Mouse (Mus musculus): ENCODE measurements around the gene Acot9. TPM values are rescaled to one million over a fixed set of nuclear protein-coding genes. Genes with fewer than 3 reads are reported as not detected.
A peak's percentile ranks its signal among the peaks of the same experiment; 100 is the strongest.

The Acot9 gene
- polyA plus RNA-seq, 1 experiment from 2014 or later: 46.1 TPM

DNA sequence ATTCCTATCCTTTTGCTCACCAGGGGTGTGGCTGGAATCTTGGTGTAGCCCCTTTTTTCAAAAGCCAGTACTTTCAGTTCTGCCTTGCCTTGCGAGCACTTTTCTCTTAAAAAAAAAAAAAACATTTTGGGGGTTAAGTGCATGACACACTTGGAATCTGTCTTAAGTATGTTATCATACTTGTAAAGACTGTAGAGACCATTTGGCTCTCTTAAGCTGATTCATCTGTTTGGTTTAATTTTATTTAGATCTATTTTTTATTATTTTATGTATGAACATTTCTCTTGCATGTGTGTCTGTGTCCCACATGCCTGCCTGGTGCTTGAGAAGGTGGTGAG is 641 bp downstream of the Acot9 start:
- H3K9me3 ChIP-seq (ENCODE audit: low read depth, low read length): no peaks in the 10 kb centered on the region
- H3K27ac ChIP-seq (ENCODE audit: low read depth): peak overlapping the region; percentile 63; the same call in 1 of the 2 replicates
- WGBS: 15% methylated on average over 1 of the region's 1 CpGs
- peak overlapping the region; percentile 58 for H3K4me2 ChIP-seq
- H3K27me3 ChIP-seq (ENCODE audit: insufficient read depth, low read length): no peaks in the 10 kb centered on the region
- peak overlapping the region; percentile 60 for H3K9ac ChIP-seq
- TF ChIP-seq CTCF (IDR thresholded peaks at IDR 0.05; ENCODE audit: low read depth): no peak
- ATAC-seq (ENCODE audit: insufficient read depth): no peak
- peak overlapping the region; percentile 52 for H3K4me3 ChIP-seq (ENCODE audit: low read depth, low read length)
- H3K4me1 ChIP-seq (ENCODE audit: insufficient read depth): no peaks in the 10 kb centered on the region
- no peak for DNase-seq
- no peaks in the 10 kb centered on the region for H3K36me3 ChIP-seq (ENCODE audit: insufficient read depth)

DNA sequence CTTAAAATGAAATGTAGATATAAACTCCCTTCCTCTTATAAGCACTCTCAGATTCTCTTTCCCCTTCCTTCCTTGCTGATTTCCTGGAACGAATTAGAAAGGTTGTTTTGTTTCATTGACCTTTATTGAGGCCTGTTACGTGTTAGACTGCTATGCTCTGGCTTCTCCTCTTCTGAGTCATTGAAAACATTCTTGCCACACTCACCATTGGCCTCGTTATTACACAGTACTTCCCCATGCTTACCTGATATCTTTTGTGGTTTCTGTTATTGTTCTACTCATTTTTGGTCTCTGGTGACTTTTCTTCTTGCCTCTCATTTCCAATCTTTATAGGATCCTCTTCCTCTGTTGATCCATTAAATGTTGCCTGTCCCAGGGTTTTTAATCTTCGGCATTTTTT is 16.2 kb downstream of the Acot9 start:
- H3K4me2 ChIP-seq: no peak overlapping the region
- DNase-seq: no peak
- H3K27ac ChIP-seq (ENCODE audit: low read depth): no peak overlapping the region
- no peak for ATAC-seq (ENCODE audit: insufficient read depth)
- H3K9ac ChIP-seq: no peak overlapping the region
- H3K9me3 ChIP-seq (ENCODE audit: low read depth, low read length): no peaks in the 10 kb centered on the region
- no peaks in the 10 kb centered on the region for H3K4me1 ChIP-seq (ENCODE audit: insufficient read depth)
- H3K4me3 ChIP-seq (ENCODE audit: low read depth, low read length): no peak overlapping the region
- WGBS: 74% methylated on average over 4 of the region's 4 CpGs
- TF ChIP-seq CTCF (IDR thresholded peaks at IDR 0.05; ENCODE audit: low read depth): no peak
- no peaks in the 10 kb centered on the region for H3K27me3 ChIP-seq (ENCODE audit: insufficient read depth, low read length)
- H3K36me3 ChIP-seq (ENCODE audit: insufficient read depth): no peaks in the 10 kb centered on the region

DNA sequence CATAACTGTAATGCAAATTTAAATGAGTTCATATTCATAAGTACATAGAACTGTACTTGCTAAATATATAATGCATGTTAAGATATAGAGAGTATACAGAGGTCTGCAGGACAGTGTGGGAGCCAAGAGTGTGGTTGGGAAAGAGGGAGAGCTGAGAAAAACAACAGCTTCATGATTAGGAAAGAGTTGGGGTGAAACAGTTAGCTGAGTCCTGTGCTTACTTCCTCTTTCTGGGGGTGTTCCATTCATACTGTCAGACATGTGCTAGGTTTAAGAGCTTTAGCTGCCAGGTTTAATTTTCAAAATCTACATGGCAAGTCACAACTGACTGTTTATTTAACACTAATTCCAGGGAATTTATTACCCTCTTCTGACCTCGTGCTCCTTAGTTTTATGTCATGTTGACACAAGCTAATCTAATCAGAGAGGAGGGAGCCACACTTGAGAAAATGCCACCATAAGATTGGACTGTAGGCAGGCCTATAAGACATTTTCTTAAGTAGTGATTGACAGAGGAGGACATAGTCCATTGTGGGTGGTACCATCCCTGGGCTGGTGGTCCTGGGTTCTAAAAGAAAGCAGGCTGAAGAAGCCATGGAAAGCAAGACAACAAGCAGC is 18.3 kb downstream of the Acot9 start:
- no peaks in the 10 kb centered on the region for H3K27me3 ChIP-seq (ENCODE audit: insufficient read depth, low read length)
- no peak for TF ChIP-seq CTCF (IDR thresholded peaks at IDR 0.05; ENCODE audit: low read depth)
- H3K4me1 ChIP-seq (ENCODE audit: insufficient read depth): no peaks in the 10 kb centered on the region
- no peak for ATAC-seq (ENCODE audit: insufficient read depth)
- H3K9ac ChIP-seq: no peak overlapping the region
- H3K27ac ChIP-seq (ENCODE audit: low read depth): no peak overlapping the region
- H3K4me2 ChIP-seq: no peak overlapping the region
- no peaks in the 10 kb centered on the region for H3K36me3 ChIP-seq (ENCODE audit: insufficient read depth)
- 33% methylated on average over 1 of the region's 1 CpGs for WGBS
- DNase-seq: no peak
- no peaks in the 10 kb centered on the region for H3K9me3 ChIP-seq (ENCODE audit: low read depth, low read length)
- H3K4me3 ChIP-seq (ENCODE audit: low read depth, low read length): no peak overlapping the region

GRCm38 (mm10) chrX:155306390-155306789 is 44.1 kb downstream of the Acot9 start:
- H3K27ac ChIP-seq (ENCODE audit: low read depth): no peak overlapping the region
- H3K27me3 ChIP-seq (ENCODE audit: insufficient read depth, low read length): no peaks in the 10 kb centered on the region
- no peak overlapping the region for H3K9ac ChIP-seq
- H3K36me3 ChIP-seq (ENCODE audit: insufficient read depth): no peaks in the 10 kb centered on the region
- WGBS: 100% methylated on average over 2 of the region's 2 CpGs
- H3K4me1 ChIP-seq (ENCODE audit: insufficient read depth): no peaks in the 10 kb centered on the region
- no peak overlapping the region for H3K4me3 ChIP-seq (ENCODE audit: low read depth, low read length)
- no peak overlapping the region for H3K4me2 ChIP-seq
- DNase-seq (no peak), ATAC-seq (ENCODE audit: insufficient read depth) (no peak)
- H3K9me3 ChIP-seq (ENCODE audit: low read depth, low read length): no peaks in the 10 kb centered on the region
- TF ChIP-seq CTCF (IDR thresholded peaks at IDR 0.05; ENCODE audit: low read depth): no peak

GRCm38 (mm10) chrX:155318005-155318404 is 55.8 kb downstream of the Acot9 start:
- peak; percentile 79 for DNase-seq
- 35% methylated on average over 4 of the region's 4 CpGs for WGBS
- no peak overlapping the region for H3K9ac ChIP-seq
- no peaks in the 10 kb centered on the region for H3K4me1 ChIP-seq (ENCODE audit: insufficient read depth)
- no peak overlapping the region for H3K4me3 ChIP-seq (ENCODE audit: low read depth, low read length)
- no peaks in the 10 kb centered on the region for H3K36me3 ChIP-seq (ENCODE audit: insufficient read depth)
- H3K27me3 ChIP-seq (ENCODE audit: insufficient read depth, low read length): no peaks in the 10 kb centered on the region
- H3K9me3 ChIP-seq (ENCODE audit: low read depth, low read length): no peaks in the 10 kb centered on the region
- H3K27ac ChIP-seq (ENCODE audit: low read depth): no peak overlapping the region
- TF ChIP-seq CTCF (IDR thresholded peaks at IDR 0.05; ENCODE audit: low read depth): peak; percentile 73
- ATAC-seq (ENCODE audit: insufficient read depth): peak; percentile 54; the same call in 1 of the 2 replicates
- H3K4me2 ChIP-seq: no peak overlapping the region

DNA sequence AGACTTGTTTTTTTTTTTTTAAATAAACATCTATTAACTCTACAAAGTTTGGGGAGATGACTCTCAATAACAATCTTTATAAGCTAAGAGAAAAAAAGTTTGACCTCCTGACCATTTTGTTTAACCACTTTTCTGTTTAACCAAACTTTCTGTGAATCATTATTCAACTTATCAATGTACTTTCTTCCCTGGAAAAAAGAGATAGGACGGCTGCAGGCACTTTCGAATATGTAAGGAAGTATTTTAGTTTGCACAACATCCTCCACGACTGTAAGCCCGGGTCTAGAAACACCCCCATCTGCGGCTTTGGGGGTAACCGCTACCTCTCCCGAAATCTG is 75.3 kb downstream of the Acot9 start:
- Histone ChIP-seq H3K27me3 (ENCODE audit: insufficient read depth, low read length) (no peaks in the 10 kb centered on the region), H3K36me3 (ENCODE audit: insufficient read depth) (peaks cover 3% of the 10 kb centered on the region; the same call in 1 of the 2 replicates), H3K4me3 (ENCODE audit: low read depth, low read length) (peak overlapping the region; percentile 54), H3K4me1 (ENCODE audit: insufficient read depth) (no peaks in the 10 kb centered on the region), H3K9me3 (ENCODE audit: low read depth, low read length) (no peaks in the 10 kb centered on the region), H3K4me2 (peak overlapping the region; percentile 57), H3K27ac (ENCODE audit: low read depth) (peak overlapping the region; percentile 91), H3K9ac (peak overlapping the region; percentile 70)
- no peak for ATAC-seq (ENCODE audit: insufficient read depth)
- no peak for TF ChIP-seq CTCF (IDR thresholded peaks at IDR 0.05; ENCODE audit: low read depth)
- peak; percentile 21 for DNase-seq
- 16% methylated on average over 7 of the region's 7 CpGs for WGBS

DNA sequence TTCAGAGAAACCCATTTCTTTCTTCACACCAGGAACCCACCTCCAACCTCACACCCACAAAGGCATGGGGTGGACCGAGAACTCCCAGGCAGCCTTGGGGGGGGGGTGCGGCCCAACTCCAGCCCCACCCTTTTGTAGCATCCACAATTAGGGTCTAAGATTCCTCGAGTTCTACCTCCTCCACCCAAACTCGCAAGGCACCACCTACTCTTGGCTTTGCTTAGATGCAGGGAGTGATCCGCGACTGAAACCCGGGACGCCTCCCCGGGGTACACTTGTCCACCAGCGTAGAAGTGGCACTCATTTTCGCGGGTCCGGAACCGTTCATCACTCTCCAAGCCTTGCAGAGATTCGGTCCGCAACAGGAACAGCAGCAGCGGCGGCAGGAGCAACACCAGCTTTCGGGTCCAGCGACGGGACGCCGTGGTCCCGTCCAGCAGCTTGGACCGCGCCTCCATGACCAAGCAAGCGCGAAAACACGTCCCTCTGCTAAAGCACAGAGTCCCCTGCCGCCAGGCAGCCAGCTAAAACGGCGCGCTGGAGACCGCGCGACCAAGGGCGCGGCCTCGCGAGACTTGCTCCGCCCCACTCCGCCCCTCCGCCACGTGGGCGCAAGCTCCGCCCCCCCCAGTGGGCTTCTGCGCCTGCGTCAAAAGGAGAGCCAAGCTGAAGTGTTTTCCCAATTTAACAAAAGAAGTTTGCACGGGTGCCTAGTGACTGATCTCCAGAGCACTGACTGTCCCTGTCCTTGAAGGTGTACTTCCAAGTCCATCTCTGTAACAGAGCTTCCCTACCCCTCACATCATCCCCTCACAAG is 75.9 kb downstream of the Acot9 start:
- Histone ChIP-seq H3K27me3 (ENCODE audit: insufficient read depth, low read length) (no peaks in the 10 kb centered on the region), H3K36me3 (ENCODE audit: insufficient read depth) (no peaks in the 10 kb centered on the region), H3K4me2 (peak overlapping the region; percentile 57), H3K9me3 (ENCODE audit: low read depth, low read length) (no peaks in the 10 kb centered on the region), H3K9ac (peak overlapping the region; percentile 70), H3K4me3 (ENCODE audit: low read depth, low read length) (peak overlapping the region; percentile 54), H3K27ac (ENCODE audit: low read depth) (peak overlapping the region; percentile 91), H3K4me1 (ENCODE audit: insufficient read depth) (no peaks in the 10 kb centered on the region)
- peak; percentile 99 for ATAC-seq (ENCODE audit: insufficient read depth)
- peak; percentile 93 for DNase-seq
- TF ChIP-seq CTCF (IDR thresholded peaks at IDR 0.05; ENCODE audit: low read depth): no peak
- WGBS: 10% methylated on average over 49 of the region's 49 CpGs

Data from lung, embryonic 14.5 days (tissue).